Mouse (Mus musculus): ENCODE data around the gene Lck. TPM values are rescaled to one million over a fixed set of nuclear protein-coding genes. Genes with fewer than 3 reads are reported as not detected.

The Lck gene
- polyA plus RNA-seq, 1 experiment from 2014 or later = 5.5 TPM

GRCm38 (mm10) chr4:129513086-129513767 is 60.2 kb downstream of the Lck start, which contains the start of gene Marcksl1:
Gene Marcksl1 (plus strand): TSS chr4:129513581.
- H3K9ac ChIP-seq (ENCODE audit: low read depth, low read length) = peak within 1 kb of the TSS; percentile 97
- H3K9me3 ChIP-seq (ENCODE audit: control insufficient read depth, low read length) = no peaks in the 10 kb centered on the region
- H3K27me3 ChIP-seq (replicated peaks; ENCODE audit: control insufficient read depth, insufficient read depth, low read length) = peaks cover 3% of the 10 kb centered on the region; the same call in 1 of the 2 replicates
- peak within 1 kb of the TSS; percentile 93 for H3K4me3 ChIP-seq (ENCODE audit: low read depth, low read length)
- peak within 1 kb of the TSS; percentile 77 for H3K4me2 ChIP-seq
- peak within 1 kb of the TSS; percentile 82 for H3K27ac ChIP-seq (ENCODE audit: low read depth, low read length)
- peak; percentile 88 for DNase-seq (ENCODE audit: low spot score)
- H3K4me1 ChIP-seq (replicated peaks; ENCODE audit: control insufficient read depth, insufficient read depth, low read length) = peaks cover 9% of the 10 kb centered on the region
- ATAC-seq (replicated peaks; ENCODE audit: low FRiP score) = peak; percentile 80
- 7% methylated on average over 42 of the region's 47 CpGs for WGBS
- H3K36me3 ChIP-seq (ENCODE audit: control insufficient read depth, insufficient read depth, low read length) = peaks cover 5% of the 10 kb centered on the region; the same call in 1 of the 2 replicates

GRCm38 (mm10) chr4:129511413-129512096 is 61.9 kb downstream of the Lck start:
- WGBS = 71% methylated on average over 6 of the region's 6 CpGs
- no peak overlapping the region for H3K9ac ChIP-seq (ENCODE audit: low read depth, low read length)
- no peaks in the 10 kb centered on the region for H3K9me3 ChIP-seq (ENCODE audit: control insufficient read depth, low read length)
- no peak overlapping the region for H3K27ac ChIP-seq (ENCODE audit: low read depth, low read length)
- no peak overlapping the region for H3K4me3 ChIP-seq (ENCODE audit: low read depth, low read length)
- ATAC-seq (replicated peaks; ENCODE audit: low FRiP score) = no peak
- peaks cover 1% of the 10 kb centered on the region; the same call in 1 of the 2 replicates for H3K36me3 ChIP-seq (ENCODE audit: control insufficient read depth, insufficient read depth, low read length)
- H3K4me2 ChIP-seq = no peak overlapping the region
- H3K4me1 ChIP-seq (replicated peaks; ENCODE audit: control insufficient read depth, insufficient read depth, low read length) = peaks cover 11% of the 10 kb centered on the region
- peaks cover 3% of the 10 kb centered on the region; the same call in 1 of the 2 replicates for H3K27me3 ChIP-seq (replicated peaks; ENCODE audit: control insufficient read depth, insufficient read depth, low read length)
- no peak for DNase-seq (ENCODE audit: low spot score)

GRCm38 (mm10) chr4:129510723-129511412 is 62.6 kb downstream of the Lck start:
- Histone ChIP-seq H3K4me2 (no peak overlapping the region), H3K9me3 (ENCODE audit: control insufficient read depth, low read length) (no peaks in the 10 kb centered on the region), H3K9ac (ENCODE audit: low read depth, low read length) (no peak overlapping the region), H3K27ac (ENCODE audit: low read depth, low read length) (no peak overlapping the region), H3K4me3 (ENCODE audit: low read depth, low read length) (no peak overlapping the region), H3K4me1 (replicated peaks; ENCODE audit: control insufficient read depth, insufficient read depth, low read length) (peaks cover 11% of the 10 kb centered on the region), H3K27me3 (replicated peaks; ENCODE audit: control insufficient read depth, insufficient read depth, low read length) (peaks cover 3% of the 10 kb centered on the region; the same call in 1 of the 2 replicates), H3K36me3 (ENCODE audit: control insufficient read depth, insufficient read depth, low read length) (no peaks in the 10 kb centered on the region)
- DNase-seq (ENCODE audit: low spot score) (no peak), ATAC-seq (replicated peaks; ENCODE audit: low FRiP score) (no peak)
- 68% methylated on average over 6 of the region's 6 CpGs for WGBS

GRCm38 (mm10) chr4:129509650-129510049 is 63.8 kb downstream of the Lck start:
- DNase-seq (ENCODE audit: low spot score) = no peak
- peaks cover 3% of the 10 kb centered on the region; the same call in 1 of the 2 replicates for H3K27me3 ChIP-seq (replicated peaks; ENCODE audit: control insufficient read depth, insufficient read depth, low read length)
- 51% methylated on average over 3 of the region's 3 CpGs for WGBS
- ATAC-seq (replicated peaks; ENCODE audit: low FRiP score) = no peak
- H3K4me3 ChIP-seq (ENCODE audit: low read depth, low read length) = no peak overlapping the region
- no peak overlapping the region for H3K27ac ChIP-seq (ENCODE audit: low read depth, low read length)
- no peak overlapping the region for H3K4me2 ChIP-seq
- H3K9me3 ChIP-seq (ENCODE audit: control insufficient read depth, low read length) = no peaks in the 10 kb centered on the region
- no peaks in the 10 kb centered on the region for H3K36me3 ChIP-seq (ENCODE audit: control insufficient read depth, insufficient read depth, low read length)
- H3K9ac ChIP-seq (ENCODE audit: low read depth, low read length) = no peak overlapping the region
- H3K4me1 ChIP-seq (replicated peaks; ENCODE audit: control insufficient read depth, insufficient read depth, low read length) = peaks cover 11% of the 10 kb centered on the region

GRCm38 (mm10) chr4:129508834-129509600 is 64.4 kb downstream of the Lck start:
- no peaks in the 10 kb centered on the region for H3K36me3 ChIP-seq (ENCODE audit: control insufficient read depth, insufficient read depth, low read length)
- DNase-seq (ENCODE audit: low spot score) (no peak), ATAC-seq (replicated peaks; ENCODE audit: low FRiP score) (no peak)
- peaks cover 15% of the 10 kb centered on the region for H3K4me1 ChIP-seq (replicated peaks; ENCODE audit: control insufficient read depth, insufficient read depth, low read length)
- WGBS = 58% methylated on average over 15 of the region's 15 CpGs
- H3K4me2 ChIP-seq = no peak overlapping the region
- no peak overlapping the region for H3K9ac ChIP-seq (ENCODE audit: low read depth, low read length)
- no peak overlapping the region for H3K4me3 ChIP-seq (ENCODE audit: low read depth, low read length)
- peaks cover 3% of the 10 kb centered on the region; the same call in 1 of the 2 replicates for H3K27me3 ChIP-seq (replicated peaks; ENCODE audit: control insufficient read depth, insufficient read depth, low read length)
- H3K27ac ChIP-seq (ENCODE audit: low read depth, low read length) = no peak overlapping the region
- no peaks in the 10 kb centered on the region for H3K9me3 ChIP-seq (ENCODE audit: control insufficient read depth, low read length)

- ATAC-seq (replicated peaks; ENCODE audit: low FRiP score) = no peak
- DNase-seq (ENCODE audit: low spot score) = no peak
- H3K27ac ChIP-seq (ENCODE audit: low read depth, low read length) = no peak overlapping the region
- no peak overlapping the region for H3K4me2 ChIP-seq
- no peak overlapping the region for H3K4me3 ChIP-seq (ENCODE audit: low read depth, low read length)
- no peaks in the 10 kb centered on the region for H3K36me3 ChIP-seq (ENCODE audit: control insufficient read depth, insufficient read depth, low read length)
- H3K27me3 ChIP-seq (replicated peaks; ENCODE audit: control insufficient read depth, insufficient read depth, low read length) = peaks cover 3% of the 10 kb centered on the region; the same call in 1 of the 2 replicates
- H3K9ac ChIP-seq (ENCODE audit: low read depth, low read length) = no peak overlapping the region
- peaks cover 18% of the 10 kb centered on the region for H3K4me1 ChIP-seq (replicated peaks; ENCODE audit: control insufficient read depth, insufficient read depth, low read length)
- no peaks in the 10 kb centered on the region for H3K9me3 ChIP-seq (ENCODE audit: control insufficient read depth, low read length)
- 53% methylated on average over 3 of the region's 3 CpGs for WGBS
Measured at GRCm38 (mm10) chr4:129508237-129508515, 65.3 kb downstream of the Lck start.

GRCm38 (mm10) chr4:129507434-129508236 is 65.8 kb downstream of the Lck start:
- no peak overlapping the region for H3K27ac ChIP-seq (ENCODE audit: low read depth, low read length)
- ATAC-seq (replicated peaks; ENCODE audit: low FRiP score) (no peak), DNase-seq (ENCODE audit: low spot score) (no peak)
- WGBS = 52% methylated on average over 9 of the region's 10 CpGs
- no peaks in the 10 kb centered on the region for H3K27me3 ChIP-seq (replicated peaks; ENCODE audit: control insufficient read depth, insufficient read depth, low read length)
- no peak overlapping the region for H3K4me2 ChIP-seq
- no peaks in the 10 kb centered on the region for H3K36me3 ChIP-seq (ENCODE audit: control insufficient read depth, insufficient read depth, low read length)
- no peak overlapping the region for H3K9ac ChIP-seq (ENCODE audit: low read depth, low read length)
- H3K9me3 ChIP-seq (ENCODE audit: control insufficient read depth, low read length) = no peaks in the 10 kb centered on the region
- H3K4me1 ChIP-seq (replicated peaks; ENCODE audit: control insufficient read depth, insufficient read depth, low read length) = peaks cover 17% of the 10 kb centered on the region
- H3K4me3 ChIP-seq (ENCODE audit: low read depth, low read length) = no peak overlapping the region

- Histone ChIP-seq H3K9ac (ENCODE audit: low read depth, low read length) (no peak overlapping the region), H3K27ac (ENCODE audit: low read depth, low read length) (no peak overlapping the region), H3K27me3 (replicated peaks; ENCODE audit: control insufficient read depth, insufficient read depth, low read length) (no peaks in the 10 kb centered on the region), H3K4me3 (ENCODE audit: low read depth, low read length) (no peak overlapping the region), H3K9me3 (ENCODE audit: control insufficient read depth, low read length) (no peaks in the 10 kb centered on the region), H3K4me2 (no peak overlapping the region), H3K4me1 (replicated peaks; ENCODE audit: control insufficient read depth, insufficient read depth, low read length) (peaks cover 23% of the 10 kb centered on the region), H3K36me3 (ENCODE audit: control insufficient read depth, insufficient read depth, low read length) (no peaks in the 10 kb centered on the region)
- WGBS = 78% methylated on average over 3 of the region's 3 CpGs
- ATAC-seq (replicated peaks; ENCODE audit: low FRiP score) (no peak), DNase-seq (ENCODE audit: low spot score) (no peak)
Measured at GRCm38 (mm10) chr4:129505511-129505910, 67.9 kb downstream of the Lck start.

Measured in liver, embryonic 11.5 days (tissue).